Mouse (Mus musculus) hindbrain, embryonic 13.5 days (tissue): ENCODE data around the gene Atg13. TPM values are rescaled to one million over a fixed set of nuclear protein-coding genes. Genes with fewer than 3 reads are reported as not detected.

ENCODE experiments used
- ATAC-seq: fragments of 200-750 bp; cut with Nextera tagmentation; 2 replicates; pipeline ENCODE4 v1.8.0; 2017; ENCODE audit warnings: moderate TSS enrichment; ENCODE audit not compliant: low FRiP score
- H3K27ac ChIP-seq: fragments of 300-500 bp; sonication (generic); 2 replicates; pipeline ENCODE4 v1.5.1; 2015; ENCODE audit warnings: inconsistent platforms, mild to moderate bottlenecking, moderate library complexity
- H3K27me3 ChIP-seq: fragments of 300-500 bp; sonication (generic); 2 replicates; pipeline ENCODE4 v1.6.1; 2015; ENCODE audit warnings: mild to moderate bottlenecking, inconsistent platforms
- H3K36me3 ChIP-seq: fragments of 300-500 bp; sonication (generic); 2 replicates; pipeline ENCODE4 v1.6.1; 2015; ENCODE audit warnings: mild to moderate bottlenecking, inconsistent platforms
- H3K4me1 ChIP-seq: fragments of 300-500 bp; sonication (generic); replicated peaks from 2 replicates; pipeline ENCODE4 v1.6.1; 2015; ENCODE audit warnings: inconsistent platforms
- H3K4me2 ChIP-seq: fragments of 300-500 bp; sonication (generic); 2 replicates; pipeline ENCODE4 v1.6.1; 2015; ENCODE audit warnings: inconsistent platforms, mild to moderate bottlenecking, moderate library complexity
- H3K4me3 ChIP-seq: fragments of 300-500 bp; sonication (generic); 2 replicates; pipeline ENCODE4 v1.5.1; 2015; ENCODE audit warnings: mild to moderate bottlenecking, inconsistent platforms
- H3K9ac ChIP-seq: fragments of 300-500 bp; sonication (generic); 2 replicates; pipeline ENCODE4 v1.6.1; 2015; ENCODE audit warnings: mild to moderate bottlenecking, inconsistent platforms
- H3K9me3 ChIP-seq: fragments of 300-500 bp; sonication (generic); 2 replicates; pipeline ENCODE4 v1.6.1; 2016; ENCODE audit warnings: inconsistent platforms
- WGBS: fragments of 180-500 bp; shearing (Covaris S2); methylation state at CpG from one replicate; pipeline ENCODE4 v1.1.7; 2015; 5-methylcytosine and 5-hydroxymethylcytosine counted together
- polyA plus RNA-seq: library from polyadenylated mRNA; unstranded; fragments of >200 nt; fragmentation: Nextera tagmentation; extraction: Ambion mirVana; gene quantifications from 2 replicates; pipeline ENCODE4 v1.2.1, GENCODE M21; 2015

Atg13 gene
- polyA plus RNA-seq, 1 experiment from 2014 or later: 35.2 TPM

- Histone ChIP-seq H3K27ac (no peak overlapping the region), H3K4me2 (no peak overlapping the region), H3K9me3 (no peaks in the 10 kb centered on the region), H3K27me3 (no peaks in the 10 kb centered on the region), H3K4me1 (0 out of 2 replicates have a peak, but pooled peaks cover 3% of the 10 kb centered on the region), H3K9ac (no peak overlapping the region), H3K4me3 (no peak overlapping the region), H3K36me3 (peaks cover 60% of the 10 kb centered on the region)
- WGBS: 93% methylated on average over 2 of the region's 2 CpGs
- no peak for ATAC-seq
Measured at GRCm38 (mm10) chr2:91642825-91643415, 67.5 kb downstream of the Atg13 start.

GRCm38 (mm10) chr2:91638931-91639330 is 71.4 kb downstream of the Atg13 start:
- WGBS: 89% methylated on average over 6 of the region's 6 CpGs
- Histone ChIP-seq H3K4me1 (no peaks in the 10 kb centered on the region), H3K9me3 (no peaks in the 10 kb centered on the region), H3K4me3 (no peak overlapping the region), H3K27me3 (no peaks in the 10 kb centered on the region), H3K27ac (no peak overlapping the region), H3K36me3 (peaks cover 21% of the 10 kb centered on the region), H3K4me2 (no peak overlapping the region), H3K9ac (no peak overlapping the region)
- no peak for ATAC-seq

DNA sequence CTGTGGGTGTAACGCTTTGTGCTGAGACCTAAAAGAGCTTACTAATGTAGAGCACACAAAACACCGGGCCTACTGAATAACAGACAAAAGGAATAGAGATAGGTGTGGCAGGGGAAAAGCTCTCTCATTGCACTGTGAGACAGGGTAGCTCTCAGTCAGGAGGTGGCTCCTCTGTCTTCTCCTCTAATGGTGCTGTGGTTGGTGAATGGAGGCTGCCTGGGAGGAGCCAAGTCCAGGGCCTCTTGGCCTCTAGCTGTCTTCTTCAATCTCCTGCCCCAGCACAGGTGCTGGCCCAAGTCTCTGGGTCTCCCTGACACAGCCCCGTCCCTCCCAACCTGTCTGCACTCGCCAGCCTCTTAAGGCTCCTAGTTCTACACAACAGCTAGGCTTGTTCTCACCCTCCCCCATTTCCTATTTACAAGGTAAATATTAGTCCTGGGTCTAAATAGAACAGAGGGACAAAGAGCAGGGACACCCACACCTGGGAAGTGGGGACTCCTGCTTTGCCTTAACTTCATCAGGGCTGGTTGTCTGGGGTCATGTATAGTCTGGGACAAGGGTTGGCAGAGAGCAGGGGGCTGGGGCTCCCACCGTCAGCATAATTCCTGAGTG is 73.5 kb downstream of the Atg13 start:
- H3K4me2 ChIP-seq: no peak overlapping the region
- no peak overlapping the region for H3K9ac ChIP-seq
- H3K27ac ChIP-seq: no peak overlapping the region
- H3K4me3 ChIP-seq: no peak overlapping the region
- H3K36me3 ChIP-seq: peaks cover 2% of the 10 kb centered on the region
- H3K4me1 ChIP-seq: no peaks in the 10 kb centered on the region
- ATAC-seq: no peak
- no peaks in the 10 kb centered on the region for H3K27me3 ChIP-seq
- H3K9me3 ChIP-seq: no peaks in the 10 kb centered on the region
- 86% methylated on average over 5 of the region's 5 CpGs for WGBS

GRCm38 (mm10) chr2:91636229-91636628 is 74.1 kb downstream of the Atg13 start, which contains the start of gene F2:
F2 (minus strand) TSS chr2:91636414.
- 91% methylated on average over 8 of the region's 8 CpGs for WGBS
- Histone ChIP-seq H3K27me3 (no peaks in the 10 kb centered on the region), H3K4me2 (no peak within 1 kb of the TSS), H3K4me3 (no peak within 1 kb of the TSS), H3K4me1 (no peaks in the 10 kb centered on the region), H3K36me3 (no peaks in the 10 kb centered on the region), H3K9ac (no peak within 1 kb of the TSS), H3K9me3 (no peaks in the 10 kb centered on the region), H3K27ac (no peak within 1 kb of the TSS)
- no peak for ATAC-seq

- no peak overlapping the region for H3K4me2 ChIP-seq
- no peak overlapping the region for H3K4me3 ChIP-seq
- no peaks in the 10 kb centered on the region for H3K9me3 ChIP-seq
- no peaks in the 10 kb centered on the region for H3K4me1 ChIP-seq
- H3K9ac ChIP-seq: no peak overlapping the region
- no peak overlapping the region for H3K27ac ChIP-seq
- no peaks in the 10 kb centered on the region for H3K27me3 ChIP-seq
- no peak for ATAC-seq
- no peaks in the 10 kb centered on the region for H3K36me3 ChIP-seq
- WGBS: 84% methylated on average over 11 of the region's 11 CpGs
Measured at GRCm38 (mm10) chr2:91635486-91635885, 74.9 kb downstream of the Atg13 start.

DNA sequence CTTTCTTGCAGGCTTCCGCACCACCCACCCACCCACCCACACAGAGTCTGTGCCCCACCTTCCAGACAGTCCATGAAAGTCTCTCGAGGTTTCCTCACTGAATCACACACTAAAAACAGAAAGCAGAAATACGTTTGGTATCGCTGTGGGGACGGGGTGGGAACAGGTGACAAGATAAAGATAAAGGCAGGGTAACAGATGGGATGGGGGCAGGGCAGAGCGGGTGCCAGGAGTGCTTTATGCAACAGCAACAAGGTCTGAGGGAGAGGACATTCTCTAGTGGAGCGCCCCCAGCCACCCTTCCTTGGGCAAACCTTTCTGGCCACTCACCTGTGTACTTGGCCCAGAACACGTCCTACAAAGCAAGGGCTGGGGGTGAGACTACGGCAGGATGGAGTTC is 75.5 kb downstream of the Atg13 start:
- Histone ChIP-seq H3K27me3 (no peaks in the 10 kb centered on the region), H3K4me3 (no peak overlapping the region), H3K27ac (no peak overlapping the region), H3K4me1 (no peaks in the 10 kb centered on the region), H3K9me3 (no peaks in the 10 kb centered on the region), H3K36me3 (no peaks in the 10 kb centered on the region), H3K9ac (no peak overlapping the region), H3K4me2 (no peak overlapping the region)
- WGBS: 83% methylated on average over 9 of the region's 9 CpGs
- no peak for ATAC-seq

DNA sequence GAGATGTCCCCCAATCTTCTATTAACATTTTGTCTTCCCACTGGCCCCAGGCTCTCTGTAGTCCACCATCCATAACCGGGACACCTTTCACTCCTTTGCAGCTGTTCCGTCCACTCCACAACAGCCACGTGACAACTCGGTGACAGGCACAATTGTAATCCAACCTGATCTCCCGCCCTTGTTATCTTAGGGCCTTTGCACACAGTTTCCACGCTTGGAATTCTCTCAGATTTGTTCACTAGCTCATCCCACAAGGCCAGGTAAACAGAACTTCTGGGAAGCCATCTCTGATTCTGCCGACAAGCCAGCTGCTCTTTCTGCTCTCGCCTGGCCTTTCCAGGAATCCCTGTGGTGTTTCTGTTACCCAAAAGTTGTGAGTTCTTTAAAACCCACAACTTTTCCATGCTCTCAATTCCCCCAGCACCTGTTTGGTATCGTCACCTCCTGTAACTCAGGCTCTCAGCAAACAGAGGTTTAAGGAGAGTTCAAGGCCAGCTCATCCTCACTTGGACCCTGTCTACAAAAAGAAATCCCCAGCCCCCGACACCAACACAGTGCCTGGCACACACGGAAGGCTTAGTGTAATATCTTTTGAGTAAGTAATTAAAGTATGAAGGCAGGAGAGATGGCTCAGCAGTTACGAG is 76.9 kb downstream of the Atg13 start:
- Histone ChIP-seq H3K4me3 (no peak overlapping the region), H3K9ac (no peak overlapping the region), H3K4me1 (no peaks in the 10 kb centered on the region), H3K27ac (no peak overlapping the region), H3K4me2 (no peak overlapping the region), H3K9me3 (no peaks in the 10 kb centered on the region), H3K36me3 (no peaks in the 10 kb centered on the region), H3K27me3 (no peaks in the 10 kb centered on the region)
- 88% methylated on average over 12 of the region's 12 CpGs for WGBS
- ATAC-seq: no peak

DNA sequence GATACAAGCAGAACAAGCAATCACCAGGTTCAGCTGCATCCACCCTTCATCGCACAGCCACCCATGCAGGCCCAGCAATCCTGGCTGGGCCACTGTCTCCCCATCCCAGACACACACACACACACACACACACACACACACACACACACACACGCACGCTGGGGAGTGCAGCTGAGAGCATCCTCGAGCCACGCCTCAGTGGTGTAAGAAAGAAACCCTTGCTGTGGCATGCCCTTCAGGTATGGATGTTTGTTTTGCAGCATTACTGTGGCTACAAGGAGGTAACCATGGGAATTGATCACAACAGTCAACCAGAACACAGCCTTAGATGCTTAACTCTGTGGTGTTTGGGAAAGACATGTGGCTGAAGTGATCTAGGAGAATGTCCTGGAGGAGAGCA is 78.1 kb downstream of the Atg13 start:
- no peaks in the 10 kb centered on the region for H3K9me3 ChIP-seq
- H3K4me1 ChIP-seq: no peaks in the 10 kb centered on the region
- no peak overlapping the region for H3K4me2 ChIP-seq
- ATAC-seq: no peak
- 83% methylated on average over 5 of the region's 5 CpGs for WGBS
- H3K9ac ChIP-seq: no peak overlapping the region
- H3K36me3 ChIP-seq: no peaks in the 10 kb centered on the region
- H3K27me3 ChIP-seq: no peaks in the 10 kb centered on the region
- H3K27ac ChIP-seq: no peak overlapping the region
- H3K4me3 ChIP-seq: no peak overlapping the region

GRCm38 (mm10) chr2:91631826-91632225 is 78.5 kb downstream of the Atg13 start:
- H3K4me3 ChIP-seq: no peak overlapping the region
- ATAC-seq: no peak
- H3K9me3 ChIP-seq: no peaks in the 10 kb centered on the region
- no peak overlapping the region for H3K4me2 ChIP-seq
- H3K4me1 ChIP-seq: no peaks in the 10 kb centered on the region
- WGBS: 87% methylated on average over 5 of the region's 5 CpGs
- H3K27me3 ChIP-seq: no peaks in the 10 kb centered on the region
- H3K9ac ChIP-seq: no peak overlapping the region
- H3K36me3 ChIP-seq: no peaks in the 10 kb centered on the region
- H3K27ac ChIP-seq: no peak overlapping the region

- H3K9me3 ChIP-seq: no peaks in the 10 kb centered on the region
- no peak overlapping the region for H3K4me3 ChIP-seq
- 91% methylated on average over 12 of the region's 12 CpGs for WGBS
- no peaks in the 10 kb centered on the region for H3K4me1 ChIP-seq
- H3K4me2 ChIP-seq: no peak overlapping the region
- H3K36me3 ChIP-seq: 0 out of 2 replicates have a peak, but pooled peaks cover 2% of the 10 kb centered on the region
- ATAC-seq: no peak
- H3K9ac ChIP-seq: no peak overlapping the region
- H3K27ac ChIP-seq: no peak overlapping the region
- H3K27me3 ChIP-seq: no peaks in the 10 kb centered on the region
Measured at GRCm38 (mm10) chr2:91630384-91630783, 80.0 kb downstream of the Atg13 start.

GRCm38 (mm10) chr2:91629682-91630081 is 80.7 kb downstream of the Atg13 start:
- H3K27ac ChIP-seq: no peak overlapping the region
- H3K4me3 ChIP-seq: no peak overlapping the region
- no peaks in the 10 kb centered on the region for H3K27me3 ChIP-seq
- H3K4me1 ChIP-seq: no peaks in the 10 kb centered on the region
- WGBS: 86% methylated on average over 18 of the region's 18 CpGs
- no peak overlapping the region for H3K4me2 ChIP-seq
- H3K9me3 ChIP-seq: no peaks in the 10 kb centered on the region
- ATAC-seq: no peak
- 0 out of 2 replicates have a peak, but pooled peaks cover 5% of the 10 kb centered on the region for H3K36me3 ChIP-seq
- H3K9ac ChIP-seq: no peak overlapping the region

GRCm38 (mm10) chr2:91628171-91628570 is 82.2 kb downstream of the Atg13 start:
- Histone ChIP-seq H3K27me3 (no peaks in the 10 kb centered on the region), H3K4me3 (no peak overlapping the region), H3K9ac (no peak overlapping the region), H3K4me2 (no peak overlapping the region), H3K36me3 (peaks cover 14% of the 10 kb centered on the region), H3K9me3 (no peaks in the 10 kb centered on the region), H3K27ac (no peak overlapping the region), H3K4me1 (no peaks in the 10 kb centered on the region)
- ATAC-seq: no peak
- WGBS: 92% methylated on average over 8 of the region's 8 CpGs

DNA sequence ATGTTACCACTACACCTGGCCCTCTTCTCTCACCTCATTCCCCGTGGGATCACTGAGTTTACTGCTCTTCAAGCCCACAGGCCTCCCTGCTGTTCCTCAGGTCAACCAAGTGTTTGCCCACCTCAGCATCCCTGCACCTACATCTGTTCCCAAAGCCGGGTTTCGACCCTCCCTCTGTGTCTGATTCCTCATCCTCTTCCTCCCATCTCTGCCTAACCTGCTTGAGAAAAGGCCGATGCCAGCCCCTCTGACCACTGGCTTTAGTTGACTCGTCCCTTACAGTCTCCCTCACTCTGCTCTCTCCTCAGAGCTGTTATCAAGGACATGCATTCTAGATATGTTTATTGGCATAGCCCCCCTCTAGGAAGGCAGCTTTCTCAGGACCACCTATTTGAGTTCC is 82.9 kb downstream of the Atg13 start:
- no peak for ATAC-seq
- H3K4me2 ChIP-seq: no peak overlapping the region
- H3K4me3 ChIP-seq: no peak overlapping the region
- 84% methylated on average over 5 of the region's 5 CpGs for WGBS
- H3K4me1 ChIP-seq: no peaks in the 10 kb centered on the region
- no peak overlapping the region for H3K27ac ChIP-seq
- H3K9me3 ChIP-seq: no peaks in the 10 kb centered on the region
- peaks cover 19% of the 10 kb centered on the region for H3K36me3 ChIP-seq
- H3K9ac ChIP-seq: no peak overlapping the region
- H3K27me3 ChIP-seq: no peaks in the 10 kb centered on the region
